Mouse (Mus musculus): Measurements from ENCODE around the gene Ccl12. TPM values are rescaled to one million over a fixed set of nuclear protein-coding genes. Genes with fewer than 3 reads are reported as not detected.

The Ccl12 gene
- total and polyA plus RNA-seq, 2 experiments: 0.20 TPM; not detected in 1

DNA sequence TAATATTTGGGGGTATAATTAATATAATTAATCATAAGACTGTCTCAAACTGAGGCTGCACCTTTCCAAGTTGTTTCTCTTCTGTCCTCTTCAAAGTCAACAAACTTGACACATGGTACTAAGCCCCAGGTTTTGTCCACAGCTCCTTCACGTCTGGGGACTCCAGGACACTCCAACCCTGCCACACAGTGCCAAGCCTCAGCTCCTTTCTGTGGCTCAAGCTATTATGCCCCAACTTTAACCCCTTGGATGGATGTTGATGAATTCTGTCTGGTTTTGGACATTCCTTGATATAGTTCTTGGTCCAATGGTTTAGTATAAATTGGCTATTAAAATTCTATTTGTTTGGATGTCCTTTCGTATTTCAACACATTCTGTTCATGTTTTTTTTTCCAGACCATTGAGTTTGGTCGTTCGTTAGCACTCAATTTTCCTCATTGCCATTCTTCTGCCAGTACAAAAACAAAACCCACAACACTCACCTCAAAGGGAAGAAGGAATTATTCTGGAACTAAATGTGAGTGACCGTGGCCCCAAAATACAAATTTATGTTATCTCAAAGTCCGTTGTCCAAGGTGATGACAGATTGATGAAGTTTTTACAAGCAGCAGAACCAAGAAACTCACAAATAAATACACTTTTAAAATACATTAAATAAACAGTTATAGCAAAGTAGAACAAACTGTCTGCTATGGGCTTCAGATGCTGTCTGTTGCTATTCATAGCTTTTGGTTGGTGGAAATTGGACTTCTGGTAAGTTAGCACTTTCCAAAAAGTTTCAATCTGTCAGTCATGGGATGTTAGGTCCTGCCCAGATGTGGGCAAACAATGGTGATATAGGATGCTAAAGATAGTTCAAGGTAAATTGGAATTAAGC, 9.0 kb downstream of the Ccl12 start:
- DNase-seq (ENCODE audit: extremely low read depth, low read depth, low spot score): no peak
- no peaks in the 10 kb centered on the region for H3K79me2 ChIP-seq (ENCODE audit: control insufficient read depth, insufficient read depth, low read length)
- H3K4me3 ChIP-seq (ENCODE audit: insufficient read depth, low read depth, low read length): no peak overlapping the region
- TF ChIP-seq POLR2A (IDR thresholded peaks at IDR 0.05; ENCODE audit: extremely low read depth, insufficient read depth, low read length) (no peak), CTCF (IDR thresholded peaks at IDR 0.05; ENCODE audit: low read depth, low read length) (no peak)
- 76% methylated on average over 6 of the region's 6 CpGs for WGBS
- H3K9ac ChIP-seq (ENCODE audit: low read depth, low read length): no peak overlapping the region
- H3K36me3 ChIP-seq (ENCODE audit: control insufficient read depth, insufficient read depth, low read length): no peaks in the 10 kb centered on the region
- H3K4me1 ChIP-seq (ENCODE audit: control insufficient read depth, insufficient read depth, low read length): no peaks in the 10 kb centered on the region
- no peak overlapping the region for H3K27ac ChIP-seq (replicated peaks; ENCODE audit: insufficient read depth, low read depth, low read length)
- no peaks in the 10 kb centered on the region for H3K27me3 ChIP-seq (ENCODE audit: control insufficient read depth, insufficient read depth, low read length)

DNA sequence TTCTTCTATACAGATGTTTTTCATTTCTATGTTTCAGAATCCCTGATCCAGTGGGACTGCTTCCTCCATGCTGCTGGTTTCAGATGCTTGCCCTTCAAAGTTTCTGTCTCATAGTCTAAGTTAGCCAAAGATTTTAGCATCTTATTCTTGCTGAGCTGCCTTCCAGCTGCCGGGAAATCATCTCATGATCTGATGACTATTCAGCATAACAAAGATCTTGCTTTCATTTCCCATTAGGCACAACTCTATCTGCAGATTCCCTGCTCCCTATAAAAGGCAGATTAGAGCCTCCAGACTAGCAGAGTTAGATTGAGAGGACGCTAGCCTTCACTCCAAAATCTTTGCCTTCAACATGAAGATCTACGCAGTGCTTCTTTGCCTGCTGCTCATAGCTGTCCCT, 13.2 kb downstream of the Ccl12 start, which contains the start of gene Ccl8:
TSS of gene Ccl8 (plus strand) at position 301 of the 400 bp plus-strand sequence.
- Histone ChIP-seq H3K27me3 (ENCODE audit: control insufficient read depth, insufficient read depth, low read length) (no peaks in the 10 kb centered on the region; the same call in 1 of the 2 replicates), H3K4me3 (ENCODE audit: insufficient read depth, low read depth, low read length) (no peak within 1 kb of the TSS), H3K27ac (replicated peaks; ENCODE audit: insufficient read depth, low read depth, low read length) (no peak within 1 kb of the TSS), H3K4me1 (ENCODE audit: control insufficient read depth, insufficient read depth, low read length) (no peaks in the 10 kb centered on the region), H3K9ac (ENCODE audit: low read depth, low read length) (no peak within 1 kb of the TSS), H3K36me3 (ENCODE audit: control insufficient read depth, insufficient read depth, low read length) (no peaks in the 10 kb centered on the region), H3K79me2 (ENCODE audit: control insufficient read depth, insufficient read depth, low read length) (no peaks in the 10 kb centered on the region)
- no peak for DNase-seq (ENCODE audit: extremely low read depth, low read depth, low spot score)
- no peak for TF ChIP-seq CTCF (IDR thresholded peaks at IDR 0.05; ENCODE audit: low read depth, low read length)
- 78% methylated on average over 3 of the region's 3 CpGs for WGBS

DNA sequence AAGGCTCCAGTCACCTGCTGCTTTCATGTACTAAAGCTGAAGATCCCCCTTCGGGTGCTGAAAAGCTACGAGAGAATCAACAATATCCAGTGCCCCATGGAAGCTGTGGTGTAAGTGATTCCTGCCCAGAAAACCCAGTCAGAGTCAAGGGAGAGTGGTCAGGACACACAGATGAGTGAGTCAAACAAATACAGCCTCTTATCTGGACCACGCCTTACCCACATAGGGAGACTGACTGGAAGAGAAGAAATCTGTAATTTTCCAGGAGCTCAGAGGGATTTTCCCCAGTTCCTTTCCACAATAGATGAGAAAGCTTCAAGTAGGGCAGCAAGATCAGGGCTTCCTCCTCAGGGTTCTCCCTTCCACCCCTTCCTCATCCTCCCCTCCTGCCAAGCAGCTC, 14.4 kb downstream of the Ccl12 start:
- no peak overlapping the region for H3K4me3 ChIP-seq (ENCODE audit: insufficient read depth, low read depth, low read length)
- TF ChIP-seq POLR2A (IDR thresholded peaks at IDR 0.05; ENCODE audit: extremely low read depth, insufficient read depth, low read length): no peak
- H3K36me3 ChIP-seq (ENCODE audit: control insufficient read depth, insufficient read depth, low read length): no peaks in the 10 kb centered on the region
- no peaks in the 10 kb centered on the region for H3K79me2 ChIP-seq (ENCODE audit: control insufficient read depth, insufficient read depth, low read length)
- H3K27me3 ChIP-seq (ENCODE audit: control insufficient read depth, insufficient read depth, low read length): no peaks in the 10 kb centered on the region; the same call in 1 of the 2 replicates
- no peak overlapping the region for H3K27ac ChIP-seq (replicated peaks; ENCODE audit: insufficient read depth, low read depth, low read length)
- no peaks in the 10 kb centered on the region for H3K4me1 ChIP-seq (ENCODE audit: control insufficient read depth, insufficient read depth, low read length)
- DNase-seq (ENCODE audit: extremely low read depth, low read depth, low spot score): no peak
- 71% methylated on average over 3 of the region's 3 CpGs for WGBS
- no peak overlapping the region for H3K9ac ChIP-seq (ENCODE audit: low read depth, low read length)

DNA sequence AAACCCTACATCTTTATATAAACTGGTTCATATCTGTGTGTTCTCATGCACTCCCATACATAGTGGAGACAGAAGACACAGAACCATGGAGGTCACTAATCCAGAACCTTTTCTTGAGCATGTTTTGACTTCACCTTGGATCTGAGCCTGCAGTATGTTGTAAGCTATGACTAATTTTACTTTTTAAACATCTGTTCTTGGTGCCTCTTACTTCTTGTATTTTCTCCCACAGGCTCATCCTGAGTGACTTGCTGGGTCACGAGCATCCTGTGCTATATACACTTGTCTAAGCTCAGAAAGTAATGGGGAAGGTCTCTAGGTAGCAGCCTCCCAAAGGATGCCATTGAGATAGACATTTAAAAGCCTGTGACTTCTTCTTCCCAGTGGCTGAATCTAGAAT, 31.3 kb downstream of the Ccl12 start:
- 46% methylated on average over 1 of the region's 1 CpGs for WGBS

DNA sequence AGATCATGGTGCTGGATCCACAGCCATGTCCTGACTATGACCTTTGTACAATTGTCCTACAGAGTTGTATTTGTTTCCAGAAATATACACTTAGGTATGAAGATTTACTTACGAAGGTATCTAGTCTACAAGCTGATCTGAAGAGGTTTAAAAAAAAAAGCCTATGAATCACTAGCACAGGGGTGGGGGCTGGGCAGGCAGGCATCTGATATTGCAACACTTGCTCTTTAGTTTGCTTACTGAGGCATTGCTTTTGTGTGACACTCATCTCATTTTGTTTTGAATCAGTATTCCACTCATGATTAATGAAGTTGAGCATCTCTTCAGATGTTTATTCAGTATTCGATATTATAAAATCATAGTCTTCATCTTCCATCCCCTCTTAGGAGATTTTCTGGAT, 34.6 kb downstream of the Ccl12 start:
- peak; percentile 34 for DNase-seq (ENCODE audit: extremely low read depth, low read depth, low spot score)
- no peak overlapping the region for H3K9ac ChIP-seq (ENCODE audit: low read depth, low read length)
- 80% methylated on average over 2 of the region's 2 CpGs for WGBS
- no peaks in the 10 kb centered on the region for H3K79me2 ChIP-seq (ENCODE audit: control insufficient read depth, insufficient read depth, low read length)
- peaks cover 1% of the 10 kb centered on the region; the same call in 1 of the 2 replicates for H3K4me1 ChIP-seq (ENCODE audit: control insufficient read depth, insufficient read depth, low read length)
- TF ChIP-seq CTCF (IDR thresholded peaks at IDR 0.05; ENCODE audit: low read depth, low read length): no peak
- TF ChIP-seq POLR2A (IDR thresholded peaks at IDR 0.05; ENCODE audit: extremely low read depth, insufficient read depth, low read length): no peak
- no peak overlapping the region for H3K27ac ChIP-seq (replicated peaks; ENCODE audit: insufficient read depth, low read depth, low read length)
- H3K4me3 ChIP-seq (ENCODE audit: insufficient read depth, low read depth, low read length): no peak overlapping the region
- no peaks in the 10 kb centered on the region for H3K36me3 ChIP-seq (ENCODE audit: control insufficient read depth, insufficient read depth, low read length)
- no peaks in the 10 kb centered on the region for H3K27me3 ChIP-seq (ENCODE audit: control insufficient read depth, insufficient read depth, low read length)

More for the DNA sequence above, 31.3 kb downstream of the Ccl12 start:
- no peaks in the 10 kb centered on the region for H3K79me2 ChIP-seq (ENCODE audit: control insufficient read depth, insufficient read depth, low read length)
- DNase-seq (ENCODE audit: extremely low read depth, low read depth, low spot score): no peak
- H3K4me1 ChIP-seq (ENCODE audit: control insufficient read depth, insufficient read depth, low read length): no peaks in the 10 kb centered on the region
- no peaks in the 10 kb centered on the region for H3K27me3 ChIP-seq (ENCODE audit: control insufficient read depth, insufficient read depth, low read length)
- H3K4me3 ChIP-seq (ENCODE audit: insufficient read depth, low read depth, low read length): no peak overlapping the region
- no peak overlapping the region for H3K27ac ChIP-seq (replicated peaks; ENCODE audit: insufficient read depth, low read depth, low read length)
- H3K9ac ChIP-seq (ENCODE audit: low read depth, low read length): no peak overlapping the region
- no peaks in the 10 kb centered on the region for H3K36me3 ChIP-seq (ENCODE audit: control insufficient read depth, insufficient read depth, low read length)
- TF ChIP-seq CTCF (IDR thresholded peaks at IDR 0.05; ENCODE audit: low read depth, low read length) (no peak), POLR2A (IDR thresholded peaks at IDR 0.05; ENCODE audit: extremely low read depth, insufficient read depth, low read length) (no peak)

DNA sequence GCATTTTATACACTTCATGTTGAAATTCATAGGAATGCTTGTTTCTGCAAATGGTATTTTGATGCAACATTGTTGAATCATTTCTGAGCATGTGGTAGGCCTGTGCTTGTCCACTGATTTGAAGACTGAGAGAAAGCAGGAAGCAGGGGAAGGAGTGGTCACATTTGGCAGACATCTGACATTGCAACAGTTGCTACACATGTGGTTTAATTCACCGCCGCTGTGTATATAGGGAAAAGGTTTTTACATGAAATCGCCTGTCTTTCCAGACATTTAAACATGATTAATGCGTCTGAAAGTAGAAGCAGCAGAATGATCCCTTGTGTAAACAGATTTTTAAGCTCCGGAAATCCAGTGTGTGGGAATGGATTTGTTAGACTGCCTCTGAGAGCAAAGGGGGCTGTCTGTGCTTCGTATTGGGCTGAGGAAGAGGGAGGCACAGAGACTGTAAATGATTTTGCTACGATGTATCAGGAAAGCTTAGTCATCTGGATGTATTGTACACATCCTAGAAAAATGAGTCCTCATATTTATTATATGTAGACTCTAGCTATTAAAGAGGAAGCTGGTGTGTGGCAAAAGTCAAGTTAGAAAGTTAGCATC, 37.9 kb downstream of the Ccl12 start:
- no peak overlapping the region for H3K27ac ChIP-seq (replicated peaks; ENCODE audit: insufficient read depth, low read depth, low read length)
- no peaks in the 10 kb centered on the region for H3K27me3 ChIP-seq (ENCODE audit: control insufficient read depth, insufficient read depth, low read length)
- H3K4me3 ChIP-seq (ENCODE audit: insufficient read depth, low read depth, low read length): no peak overlapping the region
- H3K79me2 ChIP-seq (ENCODE audit: control insufficient read depth, insufficient read depth, low read length): no peaks in the 10 kb centered on the region
- H3K9ac ChIP-seq (ENCODE audit: low read depth, low read length): no peak overlapping the region
- no peaks in the 10 kb centered on the region for H3K36me3 ChIP-seq (ENCODE audit: control insufficient read depth, insufficient read depth, low read length)
- H3K4me1 ChIP-seq (ENCODE audit: control insufficient read depth, insufficient read depth, low read length): peaks cover 1% of the 10 kb centered on the region; the same call in 1 of the 2 replicates
- 75% methylated on average over 7 of the region's 7 CpGs for whole genome bisulfite sequencing
- peak; percentile 5 for DNase-seq (ENCODE audit: extremely low read depth, low read depth, low spot score)
- TF ChIP-seq POLR2A (IDR thresholded peaks at IDR 0.05; ENCODE audit: extremely low read depth, insufficient read depth, low read length) (no peak), CTCF (IDR thresholded peaks at IDR 0.05; ENCODE audit: low read depth, low read length) (no peak)

Other genes with a start within 250 kb of the Ccl12 start
- gene 5530401A14Rik, start 241.2 kb upstream of the Ccl12 start, total RNA-seq (2014; rRNA removed): not detected in 2 replicates
- not detected in 2 replicates for gene 5530401A14Rik, start 241.2 kb upstream of the Ccl12 start, polyA plus RNA-seq (2012; rRNA removed)
- gene Asic2, start 133.4 kb upstream of the Ccl12 start, total RNA-seq (2014; rRNA removed): under 0.01 TPM in 1 of 2 replicates, not detected in the other
- gene Asic2, start 133.4 kb upstream of the Ccl12 start, polyA plus RNA-seq (2012; rRNA removed): not detected in 2 replicates
- gene Ccl2, start 66.3 kb upstream of the Ccl12 start, total RNA-seq (2014; rRNA removed): 0.18 and 0.94 TPM in 2 replicates
- 0.78 and 3.3 TPM in 2 replicates for gene Ccl2, start 66.3 kb upstream of the Ccl12 start, polyA plus RNA-seq (2012; rRNA removed)
- not detected in 2 replicates for gene Gm17268, start 63.3 kb upstream of the Ccl12 start, total RNA-seq (2014; rRNA removed)
- gene Gm17268, start 63.3 kb upstream of the Ccl12 start, polyA plus RNA-seq (2012; rRNA removed): not detected in 2 replicates
- 0.18 and 0.20 TPM in 2 replicates for gene Ccl7, start 56.1 kb upstream of the Ccl12 start, total RNA-seq (2014; rRNA removed)
- gene Ccl7, start 56.1 kb upstream of the Ccl12 start, polyA plus RNA-seq (2012; rRNA removed): not detected in 2 replicates
- 0.09 TPM in 1 of 2 replicates, not detected in the other for gene Ccl11, start 44.0 kb upstream of the Ccl12 start, total RNA-seq (2014; rRNA removed)
- gene Ccl11, start 44.0 kb upstream of the Ccl12 start, polyA plus RNA-seq (2012; rRNA removed): 0.07 and 0.16 TPM in 2 replicates
- 0.87 TPM in 1 of 2 replicates, not detected in the other for gene Ccl8, start 13.3 kb downstream of the Ccl12 start, total RNA-seq (2014; rRNA removed)
- gene Ccl8, start 13.3 kb downstream of the Ccl12 start, polyA plus RNA-seq (2012; rRNA removed): not detected in 2 replicates
- gene Ccl1, start 203.8 kb downstream of the Ccl12 start, total RNA-seq (2014; rRNA removed): 1.1 TPM in 1 of 2 replicates, not detected in the other
- gene Ccl1, start 203.8 kb downstream of the Ccl12 start, polyA plus RNA-seq (2012; rRNA removed): not detected in 2 replicates